Mouse (Mus musculus) heart, postnatal 4 days (tissue): Measurements from ENCODE around the gene Rag2. TPM values are rescaled to one million over a fixed set of nuclear protein-coding genes. Genes with fewer than 3 reads are reported as not detected.

ENCODE experiments used
- DNase-seq: peaks from one replicate; pipeline ENCODE4 v3.0.0; 2021
- total RNA-seq, 2 experiments: library from RNA; stranded (reverse); gene quantifications; 2 replicates each; pipeline ENCODE4 v1.2.3; 2021

Rag2 gene
- total RNA-seq, 2 experiments from 2014 or later = not detected

- no peak for DNase-seq
Observed at GRCm38 (mm10) chr2:101627227-101627626, 2.7 kb downstream of the Rag2 start.

GRCm38 (mm10) chr2:101628297-101629236, 4.0 kb downstream of the Rag2 start:
- peak; percentile 82 for DNase-seq

GRCm38 (mm10) chr2:101638979-101639839, 14.7 kb downstream of the Rag2 start:
- DNase-seq = no peak

GRCm38 (mm10) chr2:101639840-101640350, 15.4 kb downstream of the Rag2 start:
- DNase-seq = no peak

DNA sequence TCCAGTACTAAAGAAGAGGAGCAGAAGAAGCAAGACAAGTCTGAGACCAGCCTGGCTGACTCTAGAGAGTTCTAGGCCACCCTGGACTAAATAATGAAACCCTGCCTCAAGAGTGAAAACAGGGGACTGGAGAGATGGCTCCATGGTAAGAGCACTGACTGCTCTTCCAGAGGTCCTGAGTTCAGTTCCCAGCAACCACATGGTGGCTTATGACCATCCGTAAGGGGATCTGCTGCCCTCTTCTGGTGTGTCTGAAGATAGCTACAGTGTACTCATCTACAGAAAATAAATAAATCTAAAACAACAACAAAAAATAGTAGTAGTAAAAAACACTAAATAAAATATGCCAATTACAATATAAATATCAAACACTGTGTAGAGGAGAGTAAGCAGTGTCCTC, 21.3 kb downstream of the Rag2 start:
- no peak for DNase-seq

DNA sequence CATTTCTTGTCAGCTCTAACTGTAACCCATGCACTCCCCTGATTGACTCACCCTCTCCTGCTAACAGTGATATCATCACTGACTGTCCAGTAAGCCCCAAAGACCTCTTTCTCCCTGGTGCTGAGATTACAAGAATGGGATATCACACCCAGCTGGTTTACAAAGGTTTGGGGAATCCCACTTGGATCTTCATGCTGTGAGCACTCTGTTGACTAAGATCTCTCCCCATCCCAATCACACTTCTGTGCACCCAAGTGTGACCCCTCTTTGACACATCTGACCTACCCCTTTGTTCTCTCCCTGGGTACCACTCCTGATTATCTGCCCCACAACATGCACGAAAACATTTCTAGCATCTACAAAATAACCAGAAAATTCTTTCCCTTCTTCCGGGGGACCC, 23.8 kb downstream of the Rag2 start:
- no peak for DNase-seq

- no peak for DNase-seq
Observed at GRCm38 (mm10) chr2:101649114-101649671, 24.7 kb downstream of the Rag2 start, which contains the start of the genes Rag1 and B230118H07Rik. Gene Rag1 (minus strand): TSS chr2:101649501. Gene B230118H07Rik (minus strand): TSS chr2:101649532.

DNA sequence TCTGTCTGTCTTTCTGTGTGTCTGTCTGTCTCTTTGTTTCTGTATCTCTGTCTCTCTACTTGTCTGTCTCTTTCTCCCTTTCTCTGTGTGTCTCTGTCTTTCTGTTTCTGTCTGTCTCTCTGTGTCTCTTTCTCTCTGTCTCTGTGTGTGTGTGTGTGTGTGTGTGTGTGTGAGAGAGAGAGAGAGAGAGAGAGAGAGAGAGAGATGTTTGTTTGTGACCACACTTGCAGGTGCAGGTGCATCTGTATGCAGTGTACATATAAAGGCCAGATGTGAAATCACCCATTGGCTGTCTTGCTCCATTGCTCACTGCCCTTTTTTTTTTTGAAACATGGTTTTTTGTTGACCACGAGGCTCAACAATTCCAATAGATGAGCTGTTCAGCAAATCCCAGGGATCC, 25.9 kb downstream of the Rag2 start:
- no peak for DNase-seq

DNA sequence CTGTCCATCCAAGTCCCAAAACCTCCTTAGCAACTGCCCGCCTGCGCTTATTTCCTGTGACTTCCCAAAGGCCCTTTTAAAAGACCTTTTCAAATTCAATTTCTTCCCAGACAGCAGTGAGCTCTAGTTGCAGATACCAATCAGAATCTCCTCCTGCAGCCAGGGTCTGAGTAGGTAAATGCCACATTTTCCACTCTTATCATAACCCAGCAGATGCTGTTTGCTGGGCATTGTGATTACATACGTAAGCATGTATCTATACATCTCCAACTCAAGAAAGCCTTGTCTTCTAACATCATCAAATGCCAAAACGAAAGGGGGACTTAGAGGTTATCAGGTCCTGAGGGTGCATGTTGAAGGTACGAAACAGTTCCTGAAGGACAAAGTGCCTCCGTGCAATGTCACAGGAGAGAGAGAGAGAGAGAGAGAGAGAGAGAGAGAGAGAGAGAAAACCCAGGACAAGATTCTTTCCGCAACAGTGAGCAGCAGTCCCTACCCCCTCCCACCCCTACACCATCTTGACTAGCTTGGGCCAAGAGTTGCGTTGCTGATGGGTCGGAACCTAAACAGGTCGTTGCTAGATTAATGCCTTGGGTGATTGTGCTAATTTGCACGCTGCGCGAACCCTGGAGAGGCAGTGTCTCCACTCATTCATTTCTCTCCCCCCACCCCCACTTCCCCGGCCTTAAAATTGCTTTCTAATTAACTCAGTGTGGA, 27.8 kb downstream of the Rag2 start:
- no peak for DNase-seq

GRCm38 (mm10) chr2:101652921-101653597, 28.5 kb downstream of the Rag2 start:
- peak; percentile 83 for DNase-seq

DNA sequence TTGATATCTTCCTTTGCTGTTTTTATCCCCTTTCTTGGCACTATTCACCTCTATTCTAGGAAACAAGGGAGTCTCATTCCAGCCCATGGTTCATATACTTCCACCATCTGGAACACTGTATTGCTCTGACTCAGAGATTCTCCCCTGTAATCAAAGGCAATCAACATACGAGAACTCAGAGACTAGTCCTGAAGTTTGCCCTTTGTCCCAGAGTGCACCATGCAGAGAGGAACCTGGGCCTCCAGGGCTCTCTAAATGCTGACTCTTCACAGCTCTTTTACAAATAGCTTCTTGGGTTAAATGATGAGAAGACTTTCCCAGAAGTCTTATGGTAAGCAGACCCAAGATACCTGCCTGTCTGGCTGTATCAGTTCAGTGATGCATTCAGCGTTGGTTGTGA, 36.0 kb downstream of the Rag2 start:
- no peak for DNase-seq

DNA sequence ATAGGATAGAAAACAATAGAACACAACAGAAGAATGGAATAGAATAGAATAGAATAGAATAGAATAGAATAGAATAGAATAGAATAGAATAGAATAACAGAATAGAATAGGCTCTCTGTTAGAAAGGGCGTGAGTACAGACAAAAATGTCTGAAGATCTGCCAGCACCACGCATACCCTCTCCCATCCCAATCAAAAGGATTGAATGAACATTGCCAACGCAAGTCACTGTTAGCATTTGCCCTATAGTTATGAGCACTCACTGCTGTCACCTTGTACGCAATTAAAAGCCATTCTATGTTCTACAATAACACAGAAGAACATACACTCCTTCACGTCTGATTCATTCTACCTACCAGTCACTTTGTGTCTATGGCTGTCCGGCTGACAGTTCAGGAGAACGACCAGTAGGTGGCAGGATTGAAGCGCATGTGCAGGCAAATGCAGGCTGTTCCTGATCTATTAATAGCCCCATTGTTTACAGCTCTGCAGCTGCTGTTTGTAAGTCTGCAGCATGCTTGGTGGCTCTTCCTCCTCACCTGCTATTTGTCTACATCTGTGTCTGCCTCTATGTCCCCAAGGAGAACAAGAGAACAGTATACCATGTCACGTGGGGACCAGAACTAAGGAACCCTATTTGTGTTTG, 40.7 kb downstream of the Rag2 start:
- peak; percentile 84 for DNase-seq

DNA sequence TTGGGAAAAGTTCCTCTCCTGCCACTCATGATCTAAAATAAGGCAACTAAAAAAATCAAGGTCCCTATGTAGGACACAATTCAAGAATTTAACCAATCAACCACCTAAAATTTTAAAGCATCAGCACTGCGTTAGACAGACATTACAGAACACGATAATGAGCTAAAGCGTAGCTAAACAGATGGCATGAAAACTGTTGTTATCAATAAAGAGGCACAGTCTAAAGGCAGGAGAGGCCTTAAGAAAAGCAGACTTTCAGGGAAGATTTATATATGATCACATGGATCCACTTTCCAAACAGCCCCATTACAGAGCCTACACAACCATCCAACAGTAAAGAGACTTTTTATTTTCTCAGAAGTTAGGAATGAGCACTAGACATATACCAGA, 41.2 kb downstream of the Rag2 start:
- no peak for DNase-seq

DNA sequence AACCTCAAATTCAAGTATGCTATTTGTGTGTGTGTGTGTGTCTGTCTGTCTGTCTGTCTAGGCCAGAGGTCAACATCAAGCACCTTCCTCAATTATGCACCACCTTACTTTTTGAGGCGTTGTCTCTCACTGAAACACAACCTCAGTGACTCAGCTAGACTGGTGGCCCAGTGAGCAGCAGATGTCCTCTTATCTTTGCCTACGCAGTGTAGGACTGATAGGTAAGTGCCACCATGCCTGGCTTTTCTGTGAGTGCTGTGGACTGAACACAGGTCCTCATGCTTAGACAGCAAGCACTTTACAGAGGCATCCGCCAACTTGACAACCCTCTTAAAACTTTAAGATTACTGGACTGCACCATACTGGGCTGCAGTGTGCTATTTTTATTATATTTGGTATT, 44.2 kb downstream of the Rag2 start:
- no peak for DNase-seq

DNA sequence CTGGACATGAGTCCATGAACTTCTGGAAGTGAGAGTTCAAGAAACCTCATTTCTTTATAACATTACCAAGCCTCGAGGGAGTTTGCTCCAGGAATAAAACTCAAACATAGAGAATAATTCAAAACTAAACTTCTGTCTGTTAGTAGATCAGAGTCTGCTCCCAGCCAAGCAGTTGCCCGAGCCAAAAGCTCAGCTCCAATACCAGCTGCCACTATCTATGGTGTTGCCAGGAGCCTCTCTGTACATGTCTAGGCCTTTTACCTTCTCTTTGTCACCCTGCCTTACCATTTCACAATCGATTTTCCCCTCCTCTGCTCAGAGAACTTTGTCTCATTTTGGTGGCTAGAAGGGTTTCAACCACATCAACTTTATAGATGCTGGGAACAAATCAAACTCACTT, 49.0 kb downstream of the Rag2 start:
- DNase-seq = no peak

DNA sequence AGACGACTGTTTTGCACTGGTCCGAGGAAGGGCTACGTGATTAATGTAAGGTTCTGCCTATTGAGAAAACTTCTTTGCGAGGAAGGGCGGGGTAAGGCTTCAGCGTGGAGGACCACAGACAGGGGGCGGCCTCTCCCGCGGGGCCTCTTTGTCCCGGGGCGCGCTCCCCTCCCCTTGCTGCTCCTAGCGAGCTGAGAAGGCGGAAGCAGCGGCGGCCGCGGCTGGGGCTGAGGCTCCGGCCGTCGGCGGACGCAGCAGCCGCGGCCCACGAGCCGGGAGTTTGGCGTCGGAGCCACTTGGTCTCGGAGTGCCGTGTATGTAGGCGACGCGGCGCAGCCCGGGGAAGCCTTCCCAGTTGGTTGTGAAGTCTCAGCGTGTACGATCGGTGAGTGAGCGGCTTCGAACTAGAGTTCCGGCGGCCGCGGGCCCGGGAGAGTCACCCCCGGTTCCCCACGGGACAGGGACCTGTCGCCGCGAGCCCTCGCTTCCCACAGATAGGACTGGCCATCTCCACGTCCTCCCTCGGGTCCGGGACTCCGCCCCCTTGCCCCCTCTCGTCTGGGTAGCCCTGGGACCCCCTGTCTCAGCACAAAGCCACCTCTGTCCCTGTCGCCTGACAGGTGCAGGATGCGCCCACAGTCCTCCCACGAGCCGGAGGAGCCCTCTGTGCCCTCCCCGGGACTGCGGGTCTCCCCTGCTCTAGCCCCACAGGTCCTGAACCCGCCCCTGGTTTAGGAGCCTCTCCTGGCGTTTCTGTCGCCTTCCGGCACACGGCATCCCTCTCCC, 53.9 kb downstream of the Rag2 start, which contains the start of gene Traf6:
Gene Traf6, plus strand, starts transcription at position 194 of the 786 bp plus-strand sequence.
- peak; percentile 91 for DNase-seq

DNA sequence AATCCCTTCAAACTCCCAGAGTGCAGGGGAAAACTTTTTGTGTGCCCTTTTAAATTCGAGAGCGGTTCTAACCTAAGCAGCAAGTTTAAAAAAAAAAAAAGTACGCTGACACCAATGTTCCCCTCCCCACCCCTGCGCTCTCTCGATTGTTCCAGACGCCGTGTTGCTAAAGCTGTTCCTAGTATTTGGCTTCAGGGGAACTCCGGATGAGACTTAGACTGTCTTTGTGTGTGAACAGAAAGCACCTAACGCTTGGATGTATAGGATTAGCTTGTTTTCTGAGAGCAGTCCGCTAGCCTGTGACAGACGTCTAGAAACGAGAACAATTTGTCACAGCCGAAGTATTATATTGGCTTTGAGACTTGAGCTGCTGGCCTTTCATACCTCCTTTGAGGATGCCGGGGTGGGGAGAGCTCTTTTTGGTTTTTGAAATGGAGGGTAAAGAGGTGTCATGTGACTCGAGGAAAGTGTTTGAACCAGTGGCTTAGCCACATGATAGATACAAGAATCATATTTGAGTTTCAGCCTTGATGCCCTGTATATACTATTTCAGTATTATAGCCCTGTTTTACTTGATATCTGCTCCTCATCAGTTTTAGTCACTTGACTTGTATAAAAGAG, 54.8 kb downstream of the Rag2 start:
- DNase-seq = no peak
